Mouse (Mus musculus) ovary, postnatal 14 days (tissue): ENCODE measurements around the gene Slc5a10.
"Not testable (repeated sequence)": the region's sequence is repeated elsewhere in the genome, so short reads cannot be mapped to it uniquely, and the experiment has no call there.

Experiments used
- DNase-seq: peaks from one replicate; pipeline ENCODE4 v3.0.0; 2022; ENCODE audit warnings: low spot score

Gene Slc5a10

DNA sequence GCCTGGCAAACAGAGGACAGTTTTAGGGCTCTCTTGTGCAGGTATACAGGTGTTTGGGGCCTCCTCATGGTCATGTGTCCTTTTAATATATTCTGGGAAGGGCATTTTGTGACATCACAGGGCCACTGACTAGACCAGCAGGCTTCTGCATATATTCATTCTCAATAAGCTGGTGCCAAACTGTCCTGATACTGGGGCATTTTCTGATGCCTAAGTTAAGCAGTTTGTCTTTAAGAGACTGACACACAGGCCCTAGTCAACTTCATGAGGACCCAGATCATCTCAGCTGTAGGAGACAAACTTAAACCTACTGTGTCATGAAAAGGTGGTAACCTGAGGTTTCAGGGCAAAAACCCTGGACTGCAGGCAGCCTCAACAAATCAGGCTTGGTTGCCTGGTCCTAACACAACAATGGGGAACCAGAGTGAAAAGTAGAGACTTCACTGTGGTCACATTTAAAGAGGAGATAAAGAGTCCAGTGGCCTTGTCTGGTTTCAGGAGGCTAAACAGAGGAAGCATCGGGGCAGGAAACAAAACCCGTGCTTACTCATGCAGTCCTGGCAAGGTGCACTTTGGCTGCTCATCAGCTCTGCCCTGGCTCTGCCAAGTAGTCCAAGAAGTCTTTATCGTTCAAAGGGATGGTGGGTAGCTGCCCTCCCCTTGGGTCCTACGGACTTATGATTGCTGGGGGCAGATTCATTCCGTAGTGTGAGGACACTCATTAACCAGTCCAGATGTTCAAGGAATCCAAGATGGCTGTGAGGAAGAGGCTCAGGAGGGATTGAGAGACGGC lies 72.5 kb downstream of the Slc5a10 start:
- no peak for DNase-seq

DNA sequence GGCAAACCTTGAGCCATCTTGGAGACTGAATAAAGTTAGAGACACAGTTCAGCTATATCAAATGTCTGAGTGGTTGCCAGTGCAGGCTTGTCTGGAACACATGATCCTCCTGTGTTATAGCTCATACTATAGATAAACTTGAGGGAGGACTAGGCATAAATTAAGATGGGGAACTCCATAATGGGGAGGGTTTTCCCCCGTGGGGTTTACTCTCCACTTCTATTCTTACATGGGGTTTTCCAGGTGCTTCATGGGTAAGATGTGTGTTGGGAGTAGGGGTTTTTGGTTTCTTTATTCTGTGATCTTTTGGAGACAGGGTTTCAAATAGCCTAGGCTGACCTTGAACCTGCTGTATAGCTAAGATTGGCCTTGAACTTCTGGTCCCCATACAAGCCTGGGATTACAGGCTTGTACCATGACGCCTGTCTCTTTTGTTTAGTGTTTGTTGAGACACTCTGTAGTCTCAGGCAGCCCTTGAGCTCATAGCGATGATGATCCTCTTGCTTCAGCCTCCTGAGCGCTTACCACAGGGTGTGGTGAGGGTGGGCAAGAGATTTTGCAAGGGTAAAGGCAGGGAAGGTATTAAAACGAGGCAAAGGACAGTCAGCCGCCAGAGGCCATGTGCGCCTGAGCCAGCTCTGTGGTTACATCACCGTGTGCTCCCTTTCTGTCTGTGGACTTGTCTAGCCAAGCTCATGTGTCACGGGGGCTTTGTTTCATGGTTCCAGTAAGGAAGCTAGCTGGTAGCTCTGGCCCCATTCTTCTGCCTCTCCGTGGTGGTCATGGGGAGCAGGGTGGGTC lies 73.3 kb downstream of the Slc5a10 start:
- DNase-seq: no peak

DNA sequence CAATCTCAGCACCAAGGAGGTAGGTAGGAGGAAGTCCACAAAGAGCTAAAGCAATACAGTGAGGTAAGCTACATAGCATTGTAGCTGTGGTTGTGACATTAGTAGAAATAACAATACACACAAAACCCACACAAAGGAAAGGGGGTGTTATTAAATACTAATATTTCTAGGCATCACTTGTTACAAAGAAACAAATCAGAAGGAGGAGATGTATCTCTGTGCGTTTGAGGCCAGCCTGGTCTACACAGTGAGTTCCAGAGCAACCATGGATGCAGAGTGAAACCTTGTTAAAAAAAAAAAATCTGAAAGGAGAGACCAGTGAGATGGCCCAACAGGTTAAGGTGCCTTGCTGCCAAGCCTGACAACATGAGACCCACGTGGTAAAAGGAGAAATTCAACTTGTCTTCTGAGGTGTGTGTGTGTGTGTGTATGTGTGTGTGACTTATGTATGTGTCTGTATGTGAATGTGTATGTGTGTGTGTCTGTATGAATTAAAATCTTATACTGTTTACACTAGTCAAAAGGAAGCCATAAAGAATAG lies 74.1 kb downstream of the Slc5a10 start:
- no peak for DNase-seq

DNA sequence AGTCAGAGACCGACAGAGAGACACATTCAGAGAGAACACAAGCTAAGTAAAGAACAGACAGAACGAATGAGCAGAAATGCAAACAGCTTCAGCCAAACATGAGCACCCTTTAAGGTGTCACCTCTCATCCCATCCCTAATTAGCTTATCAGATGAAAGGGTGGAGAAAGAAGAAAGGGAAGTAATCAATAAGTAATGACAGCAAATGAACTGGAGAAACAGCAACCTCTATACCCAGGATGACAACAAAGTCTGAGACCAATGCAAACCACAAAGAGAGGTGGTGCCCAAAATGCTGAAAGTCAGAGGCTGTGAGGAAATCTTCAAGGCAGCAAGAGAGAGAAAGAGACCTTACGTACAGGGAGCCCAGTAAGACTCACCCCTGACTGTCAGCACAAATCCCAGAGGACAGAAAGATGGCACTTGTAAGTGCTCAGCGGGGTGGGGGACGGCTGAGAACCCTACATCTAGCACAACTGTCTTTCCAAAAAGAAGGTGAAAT lies 75.2 kb downstream of the Slc5a10 start:
- no peak for DNase-seq

DNA sequence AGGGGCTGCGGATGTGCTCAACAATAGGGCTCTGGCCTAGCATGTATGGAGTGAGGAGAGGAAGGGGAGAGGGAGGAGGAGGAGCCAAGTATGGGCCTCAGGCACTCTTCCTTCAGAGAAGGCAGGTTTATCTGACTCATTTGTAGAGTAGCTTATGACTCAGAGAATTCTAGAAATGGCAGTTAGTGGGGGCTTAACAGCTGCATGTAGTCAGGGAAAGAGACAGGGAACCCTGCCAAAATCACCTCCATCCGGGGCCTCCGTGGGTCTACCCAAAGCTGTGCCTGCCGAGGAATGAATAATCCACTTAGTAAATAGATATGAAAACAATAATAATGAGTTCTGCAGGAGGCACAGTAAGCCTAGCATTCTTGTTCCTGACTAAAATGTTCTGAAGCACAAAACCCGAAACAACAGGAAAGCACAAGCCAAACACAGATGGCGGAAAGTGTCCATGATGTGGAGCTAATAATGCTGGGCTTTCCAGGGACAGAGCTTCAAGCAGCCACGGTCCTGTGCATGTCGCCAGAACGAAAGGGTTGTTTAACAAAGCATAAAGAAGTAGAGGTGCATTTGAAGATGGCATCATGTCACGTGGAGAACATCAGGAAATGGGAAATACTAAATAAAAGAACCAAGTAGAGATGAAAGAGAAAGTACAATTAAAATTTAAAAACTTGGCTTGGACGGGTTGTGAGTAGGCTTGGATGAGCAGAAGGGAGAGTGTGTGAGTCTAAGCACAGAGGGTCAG lies 75.9 kb downstream of the Slc5a10 start:
- no peak for DNase-seq

DNA sequence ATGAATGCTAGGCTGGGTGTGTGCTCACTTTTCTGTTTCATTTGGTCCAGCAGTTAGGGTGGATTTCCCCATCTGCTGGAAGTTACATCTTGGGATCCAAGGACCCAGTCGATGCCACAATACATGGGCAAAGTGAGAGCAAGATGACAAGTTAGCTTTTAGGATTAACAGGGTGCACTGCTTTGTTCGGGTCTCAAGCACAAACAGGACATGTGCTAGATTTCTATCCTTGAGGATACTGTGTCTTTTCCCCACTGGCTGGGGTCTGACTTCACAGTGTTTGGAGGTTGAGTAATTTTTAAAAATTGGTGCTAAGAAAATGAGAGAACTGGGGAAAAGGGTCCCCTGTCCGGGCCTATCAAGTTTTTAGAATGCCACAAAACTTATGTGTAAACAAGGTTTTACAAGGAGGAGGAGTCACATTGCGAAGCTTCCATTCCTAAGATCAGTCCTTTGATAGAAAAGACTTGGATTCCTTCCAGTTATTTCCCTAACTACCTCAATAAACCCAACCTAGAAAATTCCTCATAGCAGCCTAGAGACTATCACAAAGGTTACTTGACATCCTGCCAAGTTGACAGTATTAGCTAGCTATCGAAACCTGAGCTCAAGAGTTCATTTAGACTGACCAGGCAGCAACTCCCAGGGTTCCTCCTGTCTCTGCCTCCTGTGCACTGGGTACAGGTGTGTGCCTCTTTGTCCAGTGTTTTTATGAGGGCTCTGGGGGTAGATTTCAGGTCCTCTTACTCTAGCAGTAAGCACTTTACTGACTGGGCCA lies 77.3 kb downstream of the Slc5a10 start:
- DNase-seq: no peak

DNA sequence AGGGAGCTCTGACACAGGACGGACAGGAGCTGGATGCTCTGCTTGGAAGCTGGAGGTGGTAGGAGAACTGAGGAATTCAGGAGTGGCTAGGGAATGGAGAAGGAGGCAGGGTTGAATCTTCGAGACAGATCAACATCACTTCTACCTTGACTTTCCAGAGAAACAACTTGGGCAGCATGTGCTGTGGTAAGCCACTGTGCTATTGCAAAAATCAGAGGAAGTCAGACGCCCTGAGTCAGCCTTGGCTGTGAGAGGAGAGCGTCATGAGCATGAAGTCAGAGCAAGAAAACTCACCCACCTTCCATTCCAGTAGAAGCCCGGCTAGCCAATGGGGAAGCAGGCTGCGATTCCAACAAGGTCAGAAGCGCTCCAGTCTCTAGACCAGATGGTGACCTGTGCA lies 78.5 kb downstream of the Slc5a10 start:
- DNase-seq: no peak

DNA sequence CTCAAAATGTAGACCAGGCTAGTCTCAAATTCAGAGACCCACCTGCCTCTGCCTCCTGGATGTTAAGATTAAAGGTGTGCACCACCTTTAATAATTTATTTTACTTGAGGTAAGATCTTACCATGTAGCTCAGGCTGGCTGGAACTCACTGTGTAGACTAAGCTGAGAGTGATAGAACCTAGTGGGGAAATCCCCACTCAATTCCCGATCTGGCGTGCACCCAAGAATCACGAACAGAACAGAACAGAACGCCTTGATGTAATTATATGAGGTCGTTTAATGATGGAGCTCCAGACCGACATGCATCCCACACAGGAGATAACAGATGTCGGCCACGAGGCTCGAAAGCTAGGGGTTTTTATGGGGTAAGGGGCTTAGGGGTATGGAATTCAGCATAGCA lies 80.0 kb downstream of the Slc5a10 start:
- DNase-seq: not testable (repeated sequence)

DNA sequence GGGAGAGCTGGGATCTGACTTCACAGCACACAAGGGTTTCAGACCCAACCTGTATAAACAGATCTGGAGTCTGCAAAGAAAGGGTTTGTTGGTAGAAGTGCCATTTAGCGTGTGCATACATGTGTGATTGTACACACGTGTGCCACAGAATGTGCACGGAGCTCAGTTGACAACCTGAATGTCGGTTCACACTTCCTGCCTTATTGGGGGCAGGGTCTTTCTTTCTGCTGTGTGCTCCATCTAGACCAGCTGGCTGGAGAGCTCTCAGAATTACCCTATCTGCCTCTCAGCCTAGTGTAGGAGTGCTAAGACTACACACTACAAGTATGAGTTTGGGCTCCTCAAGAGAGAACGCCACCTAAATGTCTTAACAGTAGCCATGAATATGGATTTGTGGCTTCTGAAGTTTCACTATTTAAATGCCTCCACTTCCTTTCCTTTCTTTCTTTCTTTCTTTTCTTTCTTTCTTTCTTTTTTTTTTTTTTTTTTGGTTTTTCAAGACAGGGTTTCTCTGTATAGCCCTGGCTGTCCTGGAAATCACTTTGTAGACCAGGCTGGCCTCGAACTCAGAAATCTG lies 80.9 kb downstream of the Slc5a10 start:
- DNase-seq: no peak

DNA sequence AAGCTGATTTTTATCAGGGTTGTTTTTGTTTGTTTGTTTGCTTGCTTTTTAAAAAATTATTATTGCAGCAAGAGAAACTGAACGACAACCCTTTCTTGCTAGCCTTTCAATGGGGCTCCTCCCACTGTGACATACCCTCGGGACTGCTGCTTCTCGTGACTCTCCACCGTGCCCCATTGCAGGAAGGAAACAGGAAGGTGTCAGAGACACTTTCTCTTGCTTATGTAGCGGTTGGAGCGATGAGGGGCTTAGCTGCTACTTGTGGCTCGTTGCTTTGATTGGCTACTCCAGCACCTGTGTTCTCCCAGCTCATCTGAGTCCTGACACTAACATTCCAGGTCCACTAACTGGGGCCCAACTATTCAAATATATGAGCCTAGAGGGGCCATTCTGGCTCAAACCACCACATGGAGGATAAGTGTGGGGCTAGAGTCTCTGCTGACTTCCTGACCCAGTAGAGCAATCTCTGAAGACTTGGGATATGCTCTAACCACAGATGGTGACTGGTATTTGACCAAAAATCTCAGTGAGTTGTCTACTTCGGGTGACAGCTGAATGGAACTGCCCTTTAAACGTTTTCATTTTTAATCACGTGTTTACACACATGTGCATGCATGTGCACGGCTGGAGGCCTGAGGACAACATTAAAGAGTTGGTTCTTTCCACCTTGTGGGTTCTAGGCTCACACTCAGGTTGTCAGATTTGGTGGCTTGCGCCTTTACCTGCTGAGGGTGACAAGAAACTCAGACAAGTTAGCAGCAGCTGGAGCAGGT lies 81.7 kb downstream of the Slc5a10 start:
- no peak for DNase-seq

DNA sequence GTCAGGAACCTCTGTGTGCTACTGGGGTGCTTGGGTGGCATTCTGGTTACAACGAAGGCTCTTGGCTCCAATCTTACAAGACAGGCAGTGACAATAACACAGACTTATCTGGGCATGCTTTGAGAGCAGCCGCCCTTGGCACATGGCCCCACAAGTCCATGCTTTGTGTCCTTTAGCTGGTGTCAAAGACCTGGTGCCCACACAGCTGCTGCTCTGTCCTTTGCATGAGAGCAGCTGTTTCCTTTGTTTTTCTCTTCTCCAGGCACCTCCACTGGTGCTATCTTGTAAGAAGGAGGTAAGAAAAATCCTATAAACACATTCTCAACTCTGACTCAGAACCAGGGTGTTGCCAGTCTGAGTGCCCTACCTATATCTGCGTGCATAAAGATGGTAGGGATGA lies 82.8 kb downstream of the Slc5a10 start:
- no peak for DNase-seq

DNA sequence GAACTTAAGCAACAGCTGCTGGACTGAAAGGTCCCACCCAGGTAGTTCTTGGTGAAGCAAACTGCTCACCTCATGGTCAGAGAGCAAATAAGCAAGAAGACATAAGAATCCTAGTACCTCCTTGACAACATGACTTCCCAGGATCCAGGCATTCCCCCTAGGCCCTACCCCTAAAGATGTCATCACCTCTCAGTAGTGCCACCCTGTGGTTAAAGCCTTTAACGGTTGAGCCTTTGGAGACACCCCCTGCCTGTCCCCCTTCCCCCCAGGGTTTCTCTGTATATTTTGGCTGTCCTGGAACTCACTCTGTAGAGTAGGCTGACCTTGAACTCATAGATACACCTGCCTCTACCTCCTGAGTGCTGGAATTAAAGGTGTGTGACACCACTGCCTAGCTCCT lies 83.2 kb downstream of the Slc5a10 start:
- DNase-seq: no peak

DNA sequence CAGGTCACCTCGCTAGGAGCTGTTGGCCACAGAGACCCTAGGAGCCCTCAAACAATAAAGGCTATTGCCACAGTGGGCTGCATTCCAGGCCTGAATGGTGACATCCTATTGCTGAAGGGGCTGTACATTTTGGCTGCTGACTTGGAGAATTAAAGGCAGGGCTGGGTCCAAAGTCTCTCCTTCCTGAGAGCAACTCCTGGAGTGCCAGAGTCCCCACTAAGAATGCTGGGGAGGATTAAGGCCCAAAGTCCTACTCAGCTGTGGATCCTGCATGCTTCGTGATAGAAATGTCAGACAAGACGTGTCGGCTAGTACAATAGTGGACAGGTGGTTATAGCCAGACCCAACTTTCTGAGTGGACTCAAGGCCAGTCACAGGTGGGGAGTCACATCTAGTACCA lies 84.3 kb downstream of the Slc5a10 start:
- not testable (repeated sequence) for DNase-seq

DNA sequence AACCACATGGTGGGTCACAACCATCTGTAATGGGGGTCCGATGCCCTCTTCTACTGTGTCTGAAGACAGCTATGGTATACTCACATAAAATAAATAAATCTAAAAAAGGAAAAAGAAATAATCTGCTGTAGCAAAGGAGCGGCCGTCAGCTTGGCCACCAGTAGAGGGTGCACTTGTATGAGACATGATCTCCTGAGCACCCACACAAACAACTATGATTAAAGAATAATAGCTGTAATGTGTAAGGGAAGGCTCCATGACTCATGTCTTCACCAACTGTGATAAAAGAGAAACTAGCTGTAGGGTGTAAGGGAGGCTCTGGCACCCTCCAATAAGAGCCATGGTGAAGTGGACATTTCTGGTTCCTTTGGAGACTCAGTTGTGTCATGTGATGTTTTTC lies 91.0 kb downstream of the Slc5a10 start:
- DNase-seq: no peak

DNA sequence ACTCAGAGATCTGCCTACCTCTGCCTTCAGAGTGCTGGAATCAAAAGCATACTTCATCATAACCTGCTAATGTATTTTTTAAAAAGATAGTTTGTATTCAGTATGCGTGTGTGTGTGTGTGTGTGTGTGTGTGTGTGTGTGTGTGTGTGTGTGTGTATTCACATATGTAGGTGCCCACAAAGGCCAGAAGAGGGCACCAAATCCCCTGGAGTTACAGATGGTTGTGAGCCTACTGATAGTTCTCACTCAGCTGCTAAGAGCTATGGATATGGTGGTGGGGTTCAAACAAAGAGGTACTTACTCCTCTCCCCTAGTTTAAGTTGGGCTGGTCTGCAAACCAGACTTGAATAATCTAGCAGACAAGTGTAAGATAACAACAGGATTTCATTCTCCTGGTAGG lies 94.1 kb downstream of the Slc5a10 start:
- DNase-seq: no peak

DNA sequence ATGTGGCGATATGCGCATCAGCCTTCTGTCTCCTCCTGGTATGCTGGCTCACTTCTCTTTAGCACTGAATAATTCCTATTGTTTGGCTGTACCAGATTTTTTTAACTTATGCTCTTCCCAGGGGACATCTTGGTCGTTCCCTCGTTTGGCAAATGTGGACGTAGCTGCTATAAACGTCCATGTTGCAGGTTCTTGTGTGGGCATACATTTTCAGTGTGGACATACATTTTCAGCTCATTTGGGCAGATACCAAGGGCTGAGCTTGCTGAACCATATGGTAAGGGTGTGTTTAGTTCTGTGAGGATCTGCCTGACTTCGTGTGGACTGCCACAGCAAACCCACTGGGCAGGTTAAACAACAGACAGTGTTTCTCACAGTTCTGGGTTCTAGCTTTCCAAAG lies 95.5 kb downstream of the Slc5a10 start:
- no peak for DNase-seq
